Mouse (Mus musculus) liver, embryonic 14.5 days (tissue): ENCODE measurements around the gene Taf8.

Experiments used
- CTCF ChIP-seq: IDR thresholded peaks from 2 replicates; pipeline ENCODE4 v1.5.1; 2016; ENCODE audit warnings: antibody characterized with exemption, low read depth, control low read depth
- EP300 ChIP-seq: IDR thresholded peaks from 2 replicates; pipeline ENCODE4 v1.6.1; 2016; ENCODE audit warnings: antibody characterized with exemption, low read depth

DNA sequence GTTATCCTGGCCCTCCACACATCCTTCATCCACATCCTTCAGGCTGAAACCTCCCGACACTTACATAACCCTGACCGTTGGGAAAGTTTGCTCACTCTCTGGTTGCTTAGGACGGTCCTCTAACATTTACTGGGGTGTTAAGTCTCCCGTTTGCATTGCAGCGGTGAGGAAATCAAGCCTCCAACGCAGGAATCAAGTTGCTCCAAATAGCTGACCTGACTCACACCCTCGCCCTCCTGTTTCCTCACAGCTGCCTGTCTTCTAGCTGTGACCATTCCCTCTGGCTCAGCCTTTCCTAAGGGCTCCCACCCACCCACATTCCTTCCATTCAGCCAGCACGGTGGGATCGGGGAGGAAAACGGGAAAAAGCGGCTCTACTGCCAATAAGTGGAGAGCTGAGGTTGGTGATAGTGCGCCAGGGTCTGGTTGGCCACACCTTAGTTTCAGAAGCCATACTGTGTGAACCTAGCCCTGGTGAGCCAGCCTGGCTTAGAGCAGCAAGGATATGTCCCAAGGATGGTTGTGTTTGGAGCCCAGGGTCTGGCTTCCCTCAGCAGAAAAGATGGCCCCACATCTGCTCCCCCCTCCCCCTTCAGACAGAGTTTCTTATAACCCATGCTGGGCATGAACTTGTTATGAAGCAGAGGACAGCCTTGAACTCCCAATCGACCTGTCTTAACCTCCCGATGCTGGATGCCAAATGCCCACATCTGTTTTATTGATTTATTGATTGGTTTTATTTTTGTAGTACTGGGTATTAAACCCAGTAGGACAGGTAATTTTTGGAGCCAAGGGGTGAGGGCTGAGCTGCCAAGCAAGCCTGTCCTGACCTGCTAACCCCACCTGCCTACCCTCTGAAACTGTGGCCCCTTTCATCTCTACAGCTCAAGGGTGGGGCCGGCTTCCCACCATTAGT is 29.4 kb downstream of the Taf8 start:
- TF ChIP-seq CTCF: no peak
- TF ChIP-seq EP300: no peak
